Mouse (Mus musculus) CH12.LX (cell line): ENCODE data around the gene Cep97. TPM values are rescaled to one million over a fixed set of nuclear protein-coding genes. Genes with fewer than 3 reads are reported as not detected.
"Not testable (repeated sequence)": the region's sequence is repeated elsewhere in the genome, so short reads cannot be mapped to it uniquely, and the experiment has no call there.

Source experiments
- DNase-seq: peaks from one replicate; pipeline ENCODE4 v3.0.0-alpha.2; 2013; ENCODE audit errors: extremely low read depth
- H3K27ac ChIP-seq: 2 replicates; pipeline ENCODE4 v1.5.1; 2012; ENCODE audit warnings: low read depth, mild to moderate bottlenecking, control low read depth, moderate library complexity; ENCODE audit not compliant: insufficient read depth
- H3K27me3 ChIP-seq: replicated peaks from 2 replicates; pipeline ENCODE3; 2012; ENCODE audit warnings: inconsistent platforms
- H3K36me3 ChIP-seq, 2 experiments: replicated peaks in 1 of 2; 2 replicates each; pipeline versions ENCODE3 to v1.6.1; 2012; ENCODE audit warnings: inconsistent platforms in 1 of 2, low read length in 1 of 2, mild to moderate bottlenecking in 1 of 2, mixed read lengths in 1 of 2, moderate library complexity in 1 of 2; ENCODE audit not compliant: control insufficient read depth in 1 of 2, insufficient read depth in 1 of 2
- H3K4me1 ChIP-seq, 2 experiments: 2 replicates each; pipeline ENCODE4 v1.6.1; 2012; ENCODE audit warnings: inconsistent platforms in 1 of 2, moderate library complexity in 1 of 2; ENCODE audit not compliant: insufficient read depth in 2 of 2, control insufficient read depth in 1 of 2
- H3K4me2 ChIP-seq: 2 replicates; pipeline ENCODE4 v1.6.1; 2012; ENCODE audit warnings: low read depth, mild to moderate bottlenecking, control low read depth; ENCODE audit not compliant: poor library complexity, insufficient read depth, severe bottlenecking
- H3K4me3 ChIP-seq, 3 experiments: fragments of 150-350 bp in 1 of 3; sonication (generic) in 1 of 3; replicated peaks in 1 of 3; 2 replicates each; pipeline versions ENCODE3 to v1.5.1; 2011 to 2012; ENCODE audit warnings: low read depth in 2 of 3, low read length in 2 of 3, mild to moderate bottlenecking in 2 of 3, moderate library complexity in 2 of 3, control low read depth in 1 of 3, improper control_type of control experiment in 1 of 3, inconsistent platforms in 1 of 3, mixed read lengths in 1 of 3; ENCODE audit not compliant: poor library complexity in 1 of 3
- H3K79me2 ChIP-seq: replicated peaks from 2 replicates; pipeline ENCODE4 v1.6.1; 2012; ENCODE audit warnings: mild to moderate bottlenecking, moderate library complexity; ENCODE audit not compliant: control insufficient read depth, poor library complexity, insufficient read depth, severe bottlenecking; ENCODE audit errors: extremely low read depth
- H3K9ac ChIP-seq: 2 replicates; pipeline ENCODE4 v1.6.1; 2012; ENCODE audit warnings: low read depth, mild to moderate bottlenecking, control low read depth, moderate library complexity; ENCODE audit not compliant: insufficient read depth
- H3K9me3 ChIP-seq: replicated peaks from 2 replicates; pipeline ENCODE3; 2012; ENCODE audit warnings: low read length, inconsistent platforms, mixed read lengths
- BHLHE40 ChIP-seq: IDR thresholded peaks from 2 replicates; pipeline ENCODE4 v1.6.1; 2011; ENCODE audit warnings: mild to moderate bottlenecking, low read depth, low read length, improper control_type of control experiment
- CTCF ChIP-seq, 2 experiments: IDR thresholded peaks in 1 of 2; conservative IDR thresholded peaks in 1 of 2; 2 replicates each; pipeline ENCODE4 v1.5.1; 2011 to 2012; ENCODE audit warnings: low read depth in 2 of 2, low read length in 2 of 2, improper control_type of control experiment in 1 of 2, inconsistent platforms in 1 of 2, mild to moderate bottlenecking in 1 of 2, moderate library complexity in 1 of 2
- EP300 ChIP-seq: IDR thresholded peaks from 2 replicates; pipeline ENCODE4 v1.6.1; 2011; ENCODE audit warnings: low read length, improper control_type of control experiment
- ETS1 ChIP-seq: conservative IDR thresholded peaks from 2 replicates; pipeline ENCODE4 v1.6.1; 2012; ENCODE audit warnings: low read depth, mild to moderate bottlenecking, inconsistent platforms, low read length, improper control_type of control experiment, moderate library complexity
- HCFC1 ChIP-seq: IDR thresholded peaks from 2 replicates; pipeline ENCODE4 v1.6.1; 2012; ENCODE audit warnings: low read depth, mild to moderate bottlenecking, inconsistent platforms, low read length, improper control_type of control experiment
- JUND ChIP-seq: conservative IDR thresholded peaks from 2 replicates; pipeline ENCODE4 v1.6.1; 2011; ENCODE audit warnings: low read depth, low read length, improper control_type of control experiment
- MAFK ChIP-seq: IDR thresholded peaks from 2 replicates; pipeline ENCODE4 v1.6.1; 2011; ENCODE audit warnings: low read length, improper control_type of control experiment; ENCODE audit not compliant: insufficient replicate concordance
- MAX ChIP-seq: IDR thresholded peaks from 2 replicates; pipeline ENCODE4 v1.6.1; 2011; ENCODE audit warnings: low read length, improper control_type of control experiment
- MXI1 ChIP-seq: IDR thresholded peaks from 2 replicates; pipeline ENCODE4 v1.6.1; 2011; ENCODE audit warnings: mild to moderate bottlenecking, low read depth, low read length, improper control_type of control experiment
- MYC ChIP-seq: IDR thresholded peaks from 2 replicates; pipeline ENCODE4 v1.6.1; 2011; ENCODE audit warnings: low read depth, mild to moderate bottlenecking, improper control_type of control experiment, low read length
- NELFE ChIP-seq: IDR thresholded peaks from 2 replicates; pipeline ENCODE4 v1.6.1; 2011; ENCODE audit warnings: low read depth, low read length, improper control_type of control experiment
- POLR2A ChIP-seq: IDR thresholded peaks from 2 replicates; pipeline ENCODE4 v1.6.1; 2011; ENCODE audit warnings: low read depth, mild to moderate bottlenecking, improper control_type of control experiment, low read length
- POLR2AphosphoS2 ChIP-seq: IDR thresholded peaks from 2 replicates; pipeline ENCODE4 v1.6.1; 2011; ENCODE audit warnings: low read depth, low read length, improper control_type of control experiment
- RAD21 ChIP-seq: IDR thresholded peaks from 2 replicates; pipeline ENCODE4 v1.6.1; 2011; ENCODE audit warnings: low read depth, mild to moderate bottlenecking, low read length, improper control_type of control experiment, moderate library complexity
- RCOR1 ChIP-seq: conservative IDR thresholded peaks from 2 replicates; pipeline ENCODE4 v1.6.1; 2012; ENCODE audit warnings: low read depth, mild to moderate bottlenecking, inconsistent platforms, low read length, improper control_type of control experiment
- SIN3A ChIP-seq: IDR thresholded peaks from 2 replicates; pipeline ENCODE4 v1.6.1; 2012; ENCODE audit warnings: low read length, improper control_type of control experiment, inconsistent platforms
- SMC3 ChIP-seq: IDR thresholded peaks from 2 replicates; pipeline ENCODE4 v1.6.1; 2011; ENCODE audit warnings: low read depth, low read length, improper control_type of control experiment
- TCF12 ChIP-seq: IDR thresholded peaks from 2 replicates; pipeline ENCODE4 v1.6.1; 2014; ENCODE audit warnings: low read depth, mild to moderate bottlenecking, inconsistent platforms, low read length, improper control_type of control experiment
- USF1 ChIP-seq: IDR thresholded peaks from 2 replicates; pipeline ENCODE4 v1.6.1; 2014; ENCODE audit warnings: low read depth, mild to moderate bottlenecking, inconsistent platforms, low read length, improper control_type of control experiment
- ZC3H11A ChIP-seq: IDR thresholded peaks from 2 replicates; pipeline ENCODE4 v1.6.1; 2012; ENCODE audit warnings: low read depth, mild to moderate bottlenecking, inconsistent platforms, low read length, improper control_type of control experiment
- dilution Hi-C: fragments of 300-500 bp; cut with MboI; formaldehyde crosslinking; loops from 2 replicates; pipeline ENCODE4 v1.14.3; 2020; ENCODE audit warnings: low sequenced_read_pairs; ENCODE audit not compliant: extremely low pct_unique_long_range_greater_than_20kb, extremely low pct_ligation_motif_present
- in situ Hi-C: fragments of 300-500 bp; cut with MboI; formaldehyde crosslinking; loops from 3 replicates; pipeline ENCODE4 v1.14.3; 2019; ENCODE audit warnings: low sequenced_read_pairs, low pct_ligation_motif_present, low pct_unique_long_range_greater_than_20kb, mixed read lengths
- polyA plus RNA-seq: library from polyadenylated mRNA; unstranded; fragments of >175 nt; gene quantifications from 2 replicates; pipeline ENCODE4 v1.2.1, GENCODE M21; 2012; ENCODE audit warnings: low read depth; ENCODE audit not compliant: insufficient read length
- total RNA-seq, 2 experiments: library from RNA; depleted of rRNA; stranded (reverse); fragments of 300-350 nt in 1 of 2; fragments of >200 nt in 1 of 2; gene quantifications; 2 replicates each; pipeline ENCODE4 v1.2.3; 2012 to 2014

Cep97 gene
- total and polyA plus RNA-seq, 3 experiments, result 19.2 to 27.5 (median 24.9) TPM

GRCm38 (mm10) chr16:55861104-55861503 is 73.6 kb downstream of the Cep97 start:
- H3K36me3 ChIP-seq, result peaks cover 45 to 74% of the 10 kb centered on the region in 2 experiments
- no peak overlapping the region for H3K4me2 ChIP-seq
- in situ Hi-C loops (loop anchor here (25.0 kb wide), 1 partner anchor 724 kb away; no protein-coding TSS in a partner anchor), dilution Hi-C loops (no loop called here)
- H3K27me3 ChIP-seq, result no peaks in the 10 kb centered on the region
- no peak for DNase-seq
- peaks cover 0 to 9% of the 10 kb centered on the region in 2 experiments; a peak in 3 of 4 replicates for H3K4me1 ChIP-seq
- peaks cover 9% of the 10 kb centered on the region for H3K9me3 ChIP-seq
- no peak overlapping the region for H3K4me3 ChIP-seq
- H3K79me2 ChIP-seq, result peaks cover 19% of the 10 kb centered on the region
- H3K9ac ChIP-seq, result no peak overlapping the region
- TF ChIP-seq BHLHE40 (no peak), POLR2AphosphoS2 (no peak), MAX (no peak), HCFC1 (no peak), POLR2A (no peak), RCOR1 (no peak), ETS1 (no peak), TCF12 (no peak), JUND (no peak), USF1 (no peak), SIN3A (no peak), MYC (no peak), MAFK (no peak), NELFE (no peak), EP300 (no peak)
- H3K27ac ChIP-seq, result no peak overlapping the region

DNA sequence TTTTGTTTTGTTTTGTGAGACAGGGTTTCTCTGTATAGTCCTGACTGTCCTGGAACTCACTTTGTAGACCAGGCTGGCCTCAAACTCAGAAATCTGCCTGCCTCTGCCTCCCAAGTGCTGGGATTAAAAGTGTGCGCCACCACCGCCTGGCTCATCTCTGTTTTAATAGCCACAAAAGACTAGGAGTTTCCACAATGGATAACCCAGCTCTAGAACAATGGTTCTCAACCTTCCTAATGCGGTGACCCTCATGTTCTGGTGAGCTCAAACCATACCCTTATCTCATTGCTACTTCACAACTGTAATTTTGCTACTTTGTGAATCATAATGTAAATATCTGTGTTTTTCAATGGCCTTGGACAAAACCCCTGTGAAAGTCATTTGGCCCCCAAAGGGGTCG is 75.2 kb downstream of the Cep97 start:
- H3K36me3 ChIP-seq, result peaks cover 42 to 69% of the 10 kb centered on the region in 2 experiments
- H3K27me3 ChIP-seq, H3K4me3 ChIP-seq, H3K9ac ChIP-seq, H3K4me2 ChIP-seq, H3K4me1 ChIP-seq, H3K9me3 ChIP-seq, DNase-seq, dilution Hi-C loops, H3K27ac ChIP-seq: not testable (repeated sequence)
- in situ Hi-C loops, result loop anchor here (25.0 kb wide), 1 partner anchor 722 kb away; no protein-coding TSS in a partner anchor
- H3K79me2 ChIP-seq, result peaks cover 16% of the 10 kb centered on the region

DNA sequence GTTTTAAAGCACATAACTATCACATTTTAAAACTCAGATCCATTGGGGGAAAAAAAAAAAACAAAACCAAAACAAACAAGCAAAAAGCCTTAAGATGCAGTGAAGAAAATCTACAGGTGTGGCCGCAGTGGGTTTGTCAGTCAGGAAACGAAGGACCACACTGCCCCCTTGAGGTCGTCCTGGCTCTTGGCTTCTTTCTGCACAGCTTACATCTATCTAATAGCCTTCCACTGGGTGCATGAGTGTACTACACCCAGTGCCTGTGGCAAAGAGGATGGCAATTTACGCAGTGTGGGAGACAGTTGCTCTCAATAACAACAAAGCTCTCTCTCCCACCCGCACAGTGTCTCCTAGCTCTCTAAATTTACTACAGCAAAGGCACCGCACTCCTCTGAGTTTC is 76.2 kb downstream of the Cep97 start:
- no peak overlapping the region for H3K4me3 ChIP-seq
- dilution Hi-C loops (no loop called here), in situ Hi-C loops (loop anchor here (25.0 kb wide), 1 partner anchor 721 kb away; no protein-coding TSS in a partner anchor)
- peak; percentile 82 for TF ChIP-seq SMC3
- TF ChIP-seq ZC3H11A, result peak; percentile 41; the same call in 1 of the 2 replicates
- TF ChIP-seq MXI1, result no peak
- peak; percentile 68 to 95 for TF ChIP-seq CTCF (conservative IDR thresholded peaks at IDR 0.05 in 1 of 2, IDR thresholded peaks at IDR 0.05 in 1 of 2; ENCODE audit: low read depth in 2 of 2, low read length in 2 of 2)
- peak; percentile 95 for TF ChIP-seq RAD21
- H3K4me2 ChIP-seq, result no peak overlapping the region
- H3K4me1 ChIP-seq, result peaks cover 4 to 9% of the 10 kb centered on the region in 2 experiments; a peak in 3 of 4 replicates
- peaks cover 12% of the 10 kb centered on the region for H3K79me2 ChIP-seq
- H3K9ac ChIP-seq, result no peak overlapping the region
- no peak overlapping the region for H3K27ac ChIP-seq
- peaks cover 43 to 71% of the 10 kb centered on the region in 2 experiments for H3K36me3 ChIP-seq
- peaks cover 9% of the 10 kb centered on the region for H3K9me3 ChIP-seq
- peak; percentile 86 for DNase-seq
- no peaks in the 10 kb centered on the region for H3K27me3 ChIP-seq
